Mouse (Mus musculus) forelimb bud, embryonic 11.5 days (tissue): Measurements from ENCODE around the gene Prkn.
A peak's percentile ranks its signal among the peaks of the same experiment; 100 is the strongest.

Experiments used
- DNase-seq: peaks from one replicate; pipeline ENCODE4 v3.0.0-alpha.2; 2012; ENCODE audit warnings: low read depth, low spot score

Gene Prkn

DNA sequence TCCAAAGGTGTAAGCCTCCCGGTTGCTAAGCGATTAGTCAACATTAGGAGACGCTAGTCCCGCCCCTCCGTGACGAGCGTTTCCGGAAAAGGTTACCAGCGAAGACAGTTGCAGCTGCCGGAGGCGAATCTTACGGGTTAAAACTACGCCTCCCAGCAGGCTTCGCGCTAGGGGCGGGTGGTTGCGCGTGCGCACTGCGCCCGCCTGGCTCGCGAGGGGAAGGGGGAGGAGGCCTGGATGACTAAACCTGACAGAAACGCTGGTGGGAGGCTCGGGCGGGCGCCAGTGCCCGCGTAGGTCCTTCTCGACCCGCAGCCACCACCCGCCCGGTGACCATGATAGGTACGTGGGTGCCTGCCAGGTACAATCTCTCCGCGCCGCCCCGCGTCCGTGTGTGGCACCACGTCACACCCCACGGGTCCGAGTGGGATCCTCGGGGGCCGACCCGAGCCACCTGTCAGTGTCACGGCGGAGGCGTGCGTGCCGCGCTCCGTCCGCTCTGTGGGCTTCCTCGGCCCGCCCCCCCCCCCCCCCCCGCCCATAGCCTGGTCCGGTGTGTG, at the start of gene Prkn, which contains the start of gene Pacrg:
Gene Prkn (plus strand): TSS at position 237 of the 560 bp plus-strand sequence.
Gene Pacrg (minus strand): TSS at position 164 of the 560 bp plus-strand sequence.
- DNase-seq, result peak; percentile 99

DNA sequence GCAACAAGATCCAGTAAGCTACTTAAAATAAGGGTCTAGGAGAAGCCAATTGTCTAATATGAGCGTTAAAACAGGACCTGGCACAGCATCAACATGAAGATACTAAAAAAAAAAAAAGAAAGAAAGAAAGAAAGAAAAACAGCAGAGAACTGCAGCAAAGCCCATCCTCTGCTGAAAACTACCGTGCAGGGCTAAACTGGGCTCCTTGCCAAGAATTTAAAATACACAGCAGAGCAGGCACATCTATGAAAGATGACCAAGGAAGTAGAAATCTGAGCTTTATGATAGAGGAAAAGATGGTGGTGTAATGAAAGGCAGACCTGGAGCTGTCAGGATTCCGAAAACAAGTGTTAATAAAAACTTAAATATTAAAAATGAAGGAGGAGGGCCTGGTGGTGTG, 48.5 kb upstream of the Prkn start:
- DNase-seq, result peak; percentile 35

GRCm38 (mm10) chr17:10806692-10807091, 33.5 kb upstream of the Prkn start:
- no peak for DNase-seq

- no peak for DNase-seq
These were observed 32.8 kb upstream of the Prkn start for GRCm38 (mm10) chr17:10807261-10807998.

DNA sequence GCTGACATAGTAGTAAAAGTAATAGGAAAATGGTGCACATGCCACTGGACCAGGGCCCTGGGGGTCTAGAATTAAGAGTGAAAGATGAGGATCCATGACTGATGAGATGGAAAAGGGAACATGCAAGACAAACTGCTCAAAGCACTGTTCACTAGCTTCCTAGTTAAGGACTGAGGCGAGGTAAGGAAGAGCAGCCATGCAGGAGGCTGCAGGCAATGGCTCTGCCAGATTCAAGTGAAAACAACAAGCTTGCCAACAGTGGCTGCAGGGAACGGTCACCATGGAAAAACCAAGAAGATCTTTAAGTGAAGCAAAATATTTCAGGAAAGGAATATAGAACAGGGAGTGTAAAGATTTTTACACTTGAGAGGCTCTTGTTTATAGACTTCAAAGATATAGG, 31.6 kb upstream of the Prkn start:
- DNase-seq, result no peak

DNA sequence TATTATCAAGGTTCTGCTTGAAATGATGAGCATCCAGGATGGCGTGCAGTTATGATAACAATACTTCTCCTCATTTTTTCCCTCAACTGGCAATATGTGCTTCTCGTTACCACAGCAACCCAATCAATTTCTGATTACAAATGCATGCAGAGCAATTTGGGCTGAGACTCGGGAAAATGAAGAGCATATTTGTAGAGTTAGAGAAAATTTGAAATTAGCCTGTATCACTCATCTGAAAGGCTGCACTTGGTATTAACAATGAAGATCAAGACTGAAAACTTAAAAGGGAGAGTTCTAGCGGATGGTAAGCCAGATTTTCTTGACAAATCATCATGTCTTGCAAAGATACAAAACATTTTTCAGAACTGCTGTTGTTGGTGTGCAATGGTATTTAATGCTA, 21.2 kb upstream of the Prkn start:
- no peak for DNase-seq

GRCm38 (mm10) chr17:10840731-10841201, 582 bp downstream of the Prkn start:
- DNase-seq, result peak; percentile 57

- no peak for DNase-seq
These were observed 14.0 kb downstream of the Prkn start for GRCm38 (mm10) chr17:10854207-10854606.

DNA sequence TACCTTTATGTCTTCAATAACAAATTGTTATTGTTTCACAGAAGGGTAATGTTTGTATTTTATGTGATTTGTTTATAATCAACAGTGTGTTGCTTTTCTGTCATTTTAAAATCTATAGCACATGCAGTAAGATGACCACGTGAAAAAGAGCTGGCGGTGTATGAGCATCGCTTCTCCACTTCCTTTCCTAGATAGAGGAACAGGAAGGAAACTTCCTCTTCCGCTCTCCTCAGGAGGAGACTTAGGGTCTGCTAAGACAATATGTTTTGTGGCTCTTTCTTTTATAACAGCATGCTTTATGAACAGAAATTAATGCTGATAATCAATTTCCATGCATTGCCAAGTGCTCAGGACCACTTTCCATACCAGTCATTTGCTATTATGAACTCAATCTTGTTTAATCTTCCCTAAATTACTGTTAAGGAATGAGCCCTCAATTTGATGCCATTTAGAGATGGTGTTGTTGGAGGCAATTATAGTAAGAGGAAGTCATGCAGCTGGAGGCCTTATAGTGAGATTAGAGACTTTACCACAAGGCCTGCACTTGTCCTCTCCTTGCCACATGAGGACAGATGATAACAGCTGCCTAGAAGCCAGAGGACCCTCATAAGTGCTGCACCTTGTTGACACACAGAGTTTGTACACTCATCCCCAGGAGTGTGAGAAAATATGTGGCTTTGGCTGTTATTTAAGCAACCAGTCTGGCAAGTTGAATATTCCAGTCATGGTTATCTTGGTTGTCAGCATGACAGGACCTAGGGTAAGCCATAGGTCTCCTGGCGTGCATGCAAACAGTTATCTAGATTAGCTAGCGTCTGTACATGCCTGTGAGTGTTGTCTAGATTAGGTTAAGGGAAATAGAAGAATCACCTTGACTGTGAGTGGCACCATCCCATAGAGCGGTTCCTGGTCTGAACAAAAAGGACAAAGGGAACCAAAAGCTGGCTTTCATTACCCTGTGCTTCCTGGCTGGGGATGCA, 34.3 kb downstream of the Prkn start:
- no peak for DNase-seq

- no peak for DNase-seq
These were observed 38.8 kb downstream of the Prkn start for GRCm38 (mm10) chr17:10878986-10879385.

- DNase-seq, result no peak
These were observed 42.1 kb downstream of the Prkn start for GRCm38 (mm10) chr17:10882260-10882659.

DNA sequence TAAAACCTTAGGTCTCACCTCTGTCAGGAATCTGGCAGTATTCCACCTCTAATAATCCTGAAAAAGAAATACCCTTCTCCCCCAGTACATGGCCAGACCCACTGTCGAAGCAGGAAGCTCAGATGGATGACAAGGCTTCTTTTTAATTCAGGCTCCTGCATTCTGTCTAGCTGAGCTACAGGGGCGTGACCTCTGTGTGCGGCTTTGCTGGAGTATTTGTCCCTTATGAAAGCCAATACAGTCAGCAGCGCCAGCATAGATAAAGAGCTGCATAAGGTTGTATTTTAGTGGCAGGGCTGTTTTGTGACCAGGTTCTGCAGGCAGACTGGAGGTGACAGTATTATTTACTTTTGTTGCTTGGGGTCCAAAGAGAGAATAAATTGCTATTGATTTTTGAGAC, 47.7 kb downstream of the Prkn start:
- no peak for DNase-seq

GRCm38 (mm10) chr17:10901686-10902228, 61.6 kb downstream of the Prkn start:
- no peak for DNase-seq

GRCm38 (mm10) chr17:10936698-10937097, 96.5 kb downstream of the Prkn start:
- no peak for DNase-seq

- no peak for DNase-seq
These were observed 97.7 kb downstream of the Prkn start for GRCm38 (mm10) chr17:10937844-10938243.

DNA sequence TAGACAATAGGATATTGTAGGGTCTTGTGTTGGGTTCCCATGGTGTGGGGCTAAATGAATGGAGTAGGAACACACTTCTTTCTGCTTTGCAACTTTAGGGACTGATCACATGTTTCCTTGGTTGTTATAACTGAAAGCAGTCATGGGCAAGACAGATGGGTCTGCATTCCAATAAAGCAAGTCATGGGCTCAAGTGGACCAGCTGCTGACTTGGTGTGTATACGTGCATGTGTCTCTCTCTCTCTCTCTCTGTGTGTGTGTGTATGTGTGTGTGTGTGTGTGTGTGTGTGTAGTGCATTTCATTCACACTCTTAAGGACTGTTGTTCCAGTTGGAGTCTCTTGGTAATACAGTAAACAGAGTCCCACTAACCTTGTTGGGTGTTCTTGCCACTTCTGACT, 98.6 kb downstream of the Prkn start:
- no peak for DNase-seq

DNA sequence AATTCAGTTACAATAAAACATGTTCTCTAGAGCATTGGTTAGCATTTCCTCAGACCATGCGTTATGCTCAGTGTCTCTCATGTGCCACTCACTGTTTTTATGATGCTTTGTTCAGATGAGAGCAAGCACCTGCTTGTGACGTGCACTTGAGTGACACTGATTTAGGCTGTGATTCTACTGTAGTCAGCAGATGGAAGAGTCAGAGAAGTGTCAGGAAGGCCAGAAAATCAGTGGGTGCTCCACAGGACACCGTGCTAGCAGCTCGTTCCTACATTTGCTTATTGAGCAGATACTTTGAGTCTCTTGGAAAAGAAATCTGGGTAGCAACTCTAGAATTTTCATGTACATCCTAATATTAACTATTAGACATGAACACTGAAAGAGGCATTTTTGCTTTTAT, 106.4 kb downstream of the Prkn start:
- no peak for DNase-seq

DNA sequence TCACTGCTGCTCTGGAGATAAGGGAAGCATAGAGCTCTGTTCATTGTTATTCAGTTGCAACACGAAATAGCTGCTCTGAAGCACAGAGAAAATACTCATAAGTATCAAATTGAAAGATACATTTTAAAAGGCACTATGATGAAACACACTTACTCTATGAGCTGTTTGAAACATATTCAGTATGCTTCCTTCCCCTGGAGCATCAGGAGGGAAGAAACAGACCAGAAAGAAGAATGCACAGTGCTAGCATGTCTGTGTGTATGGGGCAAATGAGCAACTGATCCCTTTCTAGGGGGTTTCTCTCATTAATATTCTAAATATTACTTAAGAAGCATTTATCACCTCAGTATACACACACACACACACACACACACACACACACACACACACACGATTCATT, 107.4 kb downstream of the Prkn start:
- no peak for DNase-seq

GRCm38 (mm10) chr17:10959066-10959864, 119.1 kb downstream of the Prkn start:
- DNase-seq, result no peak

GRCm38 (mm10) chr17:10962151-10962550, 122.0 kb downstream of the Prkn start:
- no peak for DNase-seq

DNA sequence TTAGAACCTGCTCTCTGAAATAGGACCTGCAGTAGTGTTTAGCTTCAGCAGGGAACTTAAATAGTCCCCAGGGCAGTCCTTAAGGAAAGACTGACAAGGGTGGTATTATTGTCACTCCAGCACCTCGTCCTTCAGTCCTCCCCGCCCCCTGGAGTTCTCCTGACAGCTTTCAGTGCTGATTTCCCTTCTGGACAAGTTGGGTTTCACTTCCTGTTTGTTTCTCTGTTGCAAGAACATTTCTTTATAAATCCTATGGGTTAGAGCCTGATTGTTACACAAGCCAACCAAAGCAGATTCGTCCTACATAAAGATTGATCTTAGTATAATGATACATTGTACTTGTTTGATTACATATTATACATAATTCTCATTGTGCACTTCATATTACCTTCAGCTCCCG, 142.0 kb downstream of the Prkn start:
- no peak for DNase-seq
